Mouse (Mus musculus): Measurements from ENCODE around the gene R3hdm4. TPM values are rescaled to one million over a fixed set of nuclear protein-coding genes. Genes with fewer than 3 reads are reported as not detected.

The R3hdm4 gene
- total RNA-seq, 2 experiments from 2014 or later, result 380 to 386 TPM

- no peak for DNase-seq (ENCODE audit: low spot score in 2 of 2)
Observed at GRCm38 (mm10) chr10:79873313-79873712, 47.7 kb downstream of the R3hdm4 start.

- no peak for DNase-seq (ENCODE audit: low spot score in 2 of 2)
Observed at GRCm38 (mm10) chr10:79872862-79873261, 48.1 kb downstream of the R3hdm4 start.

- no peak for DNase-seq (ENCODE audit: low spot score in 2 of 2)
Observed at GRCm38 (mm10) chr10:79871845-79872244, 49.2 kb downstream of the R3hdm4 start.

- no peak for DNase-seq (ENCODE audit: low spot score in 2 of 2)
Observed at GRCm38 (mm10) chr10:79866601-79867000, 54.4 kb downstream of the R3hdm4 start.

- DNase-seq (ENCODE audit: low spot score in 2 of 2), result no peak
Observed at GRCm38 (mm10) chr10:79865801-79866295, 55.2 kb downstream of the R3hdm4 start.

- DNase-seq (ENCODE audit: low spot score in 2 of 2), result no peak
Observed at GRCm38 (mm10) chr10:79865189-79865601, 55.8 kb downstream of the R3hdm4 start.

GRCm38 (mm10) chr10:79864351-79865188 lies 56.4 kb downstream of the R3hdm4 start:
- DNase-seq (ENCODE audit: low spot score in 2 of 2), result no peak

- DNase-seq (ENCODE audit: low spot score in 2 of 2), result no peak
Observed at GRCm38 (mm10) chr10:79862925-79863324, 58.1 kb downstream of the R3hdm4 start.

GRCm38 (mm10) chr10:79862049-79862788 lies 58.8 kb downstream of the R3hdm4 start:
- no peak for DNase-seq (ENCODE audit: low spot score in 2 of 2)

GRCm38 (mm10) chr10:79861230-79862048 lies 59.6 kb downstream of the R3hdm4 start:
- no peak for DNase-seq (ENCODE audit: low spot score in 2 of 2)

GRCm38 (mm10) chr10:79860079-79860911 lies 60.7 kb downstream of the R3hdm4 start:
- no peak for DNase-seq (ENCODE audit: low spot score in 2 of 2)

Small RNA genes within 50 kb of the gene (microRNA-seq; reads per million reads assigned to microRNA genes)
- 0 to 0.39 reads per million in 2 experiments for gene Mir6910

Other genes with a start within 250 kb of the R3hdm4 start
- 10 to 100 TPM; 54.8 to 56.2 TPM for gene Cdc34, start 239.0 kb downstream of the R3hdm4 start, total RNA-seq (2021)
- 1 to 10 TPM; 1.6 to 1.8 TPM for gene Gzmm, start 232.2 kb downstream of the R3hdm4 start, total RNA-seq (2021)
- gene Bsg, start 216.7 kb downstream of the R3hdm4 start, total RNA-seq (2021), result 100 to 1,000 TPM; 692 to 694 TPM
- gene Hcn2, start 204.6 kb downstream of the R3hdm4 start, total RNA-seq (2021), result 10 to 100 TPM; 82.8 to 84.2 TPM
- gene Polrmt, start 174.6 kb downstream of the R3hdm4 start, total RNA-seq (2021), result 10 to 100 TPM; 36.1 to 44.7 TPM
- gene Fgf22, start 166.1 kb downstream of the R3hdm4 start, total RNA-seq (2021), result 1 to 10 TPM; 1.2 to 1.7 TPM
- gene Rnf126, start 154.3 kb downstream of the R3hdm4 start, total RNA-seq (2021), result 10 to 100 TPM; 90.8 to 97.7 TPM
- gene Fstl3, start 143.9 kb downstream of the R3hdm4 start, total RNA-seq (2021), result 1 to 10 TPM; 1.3 to 1.5 TPM
- under 1 TPM; 0.21 to 0.31 TPM for gene Prss57, start 130.2 kb downstream of the R3hdm4 start, total RNA-seq (2021)
- 100 to 1,000 TPM; 392 to 395 TPM for gene Palm, start 127.6 kb downstream of the R3hdm4 start, total RNA-seq (2021)
- under 1 TPM; 0.33 to 0.78 TPM for gene Misp, start 100.2 kb downstream of the R3hdm4 start, total RNA-seq (2021)
- gene Ptbp1, start 66.8 kb downstream of the R3hdm4 start, total RNA-seq (2021), result 10 to 100 TPM; 63.8 to 66.5 TPM
- 1 to 10 TPM; 3.6 to 3.7 TPM for gene Prtn3, start 46.7 kb downstream of the R3hdm4 start, total RNA-seq (2021)
- 100 to 1,000 TPM; 113 TPM for gene Plppr3, start 46.6 kb downstream of the R3hdm4 start, total RNA-seq (2021)
- not detected for gene Elane, start 35.0 kb downstream of the R3hdm4 start, total RNA-seq (2021)
- not detected for gene Cfd, start 30.4 kb downstream of the R3hdm4 start, total RNA-seq (2021)
- gene Med16, start 12.3 kb downstream of the R3hdm4 start, total RNA-seq (2021), result 10 to 100 TPM; 55.7 to 56.2 TPM
- gene Gm26602, start 10.4 kb downstream of the R3hdm4 start, total RNA-seq (2021), result not detected
- gene Kiss1r, start 4.2 kb downstream of the R3hdm4 start, total RNA-seq (2021), result 1 to 10 TPM; 7.5 TPM
- 1 to 10 TPM; 5.5 to 8.4 TPM for gene Arid3a, start 5.8 kb upstream of the R3hdm4 start, total RNA-seq (2021)
- gene Wdr18, start 38.9 kb upstream of the R3hdm4 start, total RNA-seq (2021), result 10 to 100 TPM; 41.8 to 46.5 TPM
- under 1 TPM; 0.13 to 0.27 TPM for gene Grin3b, start 49.5 kb upstream of the R3hdm4 start, total RNA-seq (2021)
- gene Tmem259, start 63.1 kb upstream of the R3hdm4 start, total RNA-seq (2021), result 100 to 1,000 TPM; 137 to 139 TPM
- 10 to 100 TPM in 1 of 2 experiments, 1 to 10 TPM in 1; 8.2 to 10.3 TPM for gene Cnn2, start 67.4 kb upstream of the R3hdm4 start, total RNA-seq (2021)
- gene Abca7, start 75.3 kb upstream of the R3hdm4 start, total RNA-seq (2021), result 10 to 100 TPM in 1 of 2 experiments, 1 to 10 TPM in 1; 9.3 to 10.3 TPM
- 1 to 10 TPM; 3.3 to 3.8 TPM for gene Arhgap45, start 95.4 kb upstream of the R3hdm4 start, total RNA-seq (2021)
- gene Polr2e, start 118.6 kb upstream of the R3hdm4 start, total RNA-seq (2021), result 10 to 100 TPM; 66.9 to 76.7 TPM
- gene Gpx4, start 126.0 kb upstream of the R3hdm4 start, total RNA-seq (2021), result 100 to 1,000 TPM; 408 to 448 TPM
- gene Sbno2, start 184.4 kb upstream of the R3hdm4 start, total RNA-seq (2021), result 10 to 100 TPM; 19.7 to 23.9 TPM
- gene Stk11, start 194.6 kb upstream of the R3hdm4 start, total RNA-seq (2021), result 10 to 100 TPM; 77.1 to 88.3 TPM
- gene Atp5d, start 217.4 kb upstream of the R3hdm4 start, total RNA-seq (2021), result 100 to 1,000 TPM; 385 to 392 TPM
- gene Cbarp, start 219.6 kb upstream of the R3hdm4 start, total RNA-seq (2021), result 100 to 1,000 TPM; 360 to 374 TPM
- gene Midn, start 227.1 kb upstream of the R3hdm4 start, total RNA-seq (2021), result 100 to 1,000 TPM; 112 to 128 TPM
- 100 to 1,000 TPM; 154 to 175 TPM for gene Cirbp, start 244.8 kb upstream of the R3hdm4 start, total RNA-seq (2021)

Measured in layer of hippocampus, postnatal 10 days (tissue).